Mouse (Mus musculus) midbrain, embryonic 15.5 days (tissue): ENCODE measurements at regions not wholly inside any gene's neighbourhood (a gene's known extent, or its start where the extent isn't known, plus 50 kb on each side); places are given as distances from the start of the nearest gene placed in this dataset.

Experiments used
- ATAC-seq: fragments of 200-750 bp; cut with Nextera tagmentation; replicated peaks from 2 replicates; pipeline ENCODE4 v1.8.0; 2017; ENCODE audit warnings: moderate TSS enrichment
- H3K27ac ChIP-seq: fragments of 300-500 bp; sonication (generic); 2 replicates; pipeline ENCODE4 v1.5.1; 2015; ENCODE audit warnings: mild to moderate bottlenecking, inconsistent platforms
- H3K27me3 ChIP-seq: fragments of 300-500 bp; sonication (generic); replicated peaks from 2 replicates; pipeline ENCODE4 v1.6.1; 2015; ENCODE audit warnings: inconsistent platforms
- H3K36me3 ChIP-seq: fragments of 300-500 bp; sonication (generic); replicated peaks from 2 replicates; pipeline ENCODE4 v1.6.1; 2015; ENCODE audit warnings: inconsistent platforms
- H3K4me1 ChIP-seq: fragments of 300-500 bp; sonication (generic); 2 replicates; pipeline ENCODE4 v1.6.1; 2015; ENCODE audit warnings: inconsistent platforms
- H3K4me2 ChIP-seq: fragments of 300-500 bp; sonication (generic); 2 replicates; pipeline ENCODE4 v1.6.1; 2015; ENCODE audit warnings: inconsistent platforms, mild to moderate bottlenecking, moderate library complexity
- H3K4me3 ChIP-seq: fragments of 300-500 bp; sonication (generic); 2 replicates; pipeline ENCODE4 v1.5.1; 2015; ENCODE audit warnings: mild to moderate bottlenecking, inconsistent platforms
- H3K9ac ChIP-seq: fragments of 300-500 bp; sonication (generic); 2 replicates; pipeline ENCODE4 v1.6.1; 2015; ENCODE audit warnings: mild to moderate bottlenecking, inconsistent platforms
- H3K9me3 ChIP-seq: fragments of 300-500 bp; sonication (generic); 2 replicates; pipeline ENCODE4 v1.6.1; 2016; ENCODE audit warnings: inconsistent platforms
- WGBS: fragments of 180-500 bp; shearing (Covaris S2); methylation state at CpG from one replicate; pipeline ENCODE4 v1.1.7; 2015; ENCODE audit warnings: mixed read lengths; 5-methylcytosine and 5-hydroxymethylcytosine counted together

GRCm38 (mm10) chr16:24092136-24092535, 103.5 kb upstream of the Bcl6 start:
- no peak overlapping the region for H3K9ac ChIP-seq
- no peaks in the 10 kb centered on the region for H3K36me3 ChIP-seq

GRCm38 (mm10) chr16:24090981-24091380, 102.3 kb upstream of the Bcl6 start:
- no peaks in the 10 kb centered on the region for H3K27me3 ChIP-seq
- no peak overlapping the region for H3K4me2 ChIP-seq
- no peak overlapping the region for H3K9ac ChIP-seq
- H3K27ac ChIP-seq: no peak overlapping the region
- no peaks in the 10 kb centered on the region for H3K4me1 ChIP-seq
- H3K9me3 ChIP-seq: no peaks in the 10 kb centered on the region
- no peak overlapping the region for H3K4me3 ChIP-seq
- H3K36me3 ChIP-seq: no peaks in the 10 kb centered on the region
- ATAC-seq: no peak
- 89% methylated on average over 4 of the region's 4 CpGs for WGBS

More at GRCm38 (mm10) chr16:24092136-24092535, 103.5 kb upstream of the Bcl6 start:
- Histone ChIP-seq H3K9me3 (no peaks in the 10 kb centered on the region), H3K4me3 (no peak overlapping the region), H3K4me1 (no peaks in the 10 kb centered on the region), H3K27me3 (no peaks in the 10 kb centered on the region), H3K27ac (no peak overlapping the region), H3K4me2 (no peak overlapping the region)
- WGBS: 79% methylated on average over 4 of the region's 4 CpGs
- no peak for ATAC-seq

GRCm38 (mm10) chr16:24089840-24090762, 101.4 kb upstream of the Bcl6 start:
- WGBS: 93% methylated on average over 11 of the region's 11 CpGs
- no peaks in the 10 kb centered on the region for H3K36me3 ChIP-seq
- H3K4me3 ChIP-seq: no peak overlapping the region
- H3K27ac ChIP-seq: no peak overlapping the region
- no peaks in the 10 kb centered on the region for H3K27me3 ChIP-seq
- no peak for ATAC-seq
- H3K4me1 ChIP-seq: no peaks in the 10 kb centered on the region
- no peak overlapping the region for H3K9ac ChIP-seq
- no peak overlapping the region for H3K4me2 ChIP-seq
- H3K9me3 ChIP-seq: no peaks in the 10 kb centered on the region

- no peaks in the 10 kb centered on the region for H3K27me3 ChIP-seq
- 83% methylated on average over 8 of the region's 8 CpGs for WGBS
- no peaks in the 10 kb centered on the region for H3K4me1 ChIP-seq
- H3K27ac ChIP-seq: no peak overlapping the region
- ATAC-seq: no peak
- H3K9ac ChIP-seq: no peak overlapping the region
- no peak overlapping the region for H3K4me2 ChIP-seq
- H3K4me3 ChIP-seq: no peak overlapping the region
- no peaks in the 10 kb centered on the region for H3K36me3 ChIP-seq
- H3K9me3 ChIP-seq: no peaks in the 10 kb centered on the region
These were observed 95.3 kb upstream of the Bcl6 start for GRCm38 (mm10) chr16:24083966-24084365.

GRCm38 (mm10) chr16:24080471-24080870, 91.8 kb upstream of the Bcl6 start:
- Histone ChIP-seq H3K4me1 (no peaks in the 10 kb centered on the region), H3K36me3 (no peaks in the 10 kb centered on the region), H3K27me3 (no peaks in the 10 kb centered on the region), H3K9me3 (no peaks in the 10 kb centered on the region), H3K4me3 (no peak overlapping the region), H3K9ac (no peak overlapping the region), H3K4me2 (no peak overlapping the region), H3K27ac (no peak overlapping the region)
- ATAC-seq: no peak
- 94% methylated on average over 5 of the region's 5 CpGs for WGBS

GRCm38 (mm10) chr16:24078622-24079021, 90.0 kb upstream of the Bcl6 start:
- no peak overlapping the region for H3K4me3 ChIP-seq
- 88% methylated on average over 1 of the region's 1 CpGs for WGBS
- no peaks in the 10 kb centered on the region for H3K9me3 ChIP-seq
- no peak overlapping the region for H3K27ac ChIP-seq
- no peaks in the 10 kb centered on the region for H3K4me1 ChIP-seq
- H3K27me3 ChIP-seq: no peaks in the 10 kb centered on the region
- H3K4me2 ChIP-seq: no peak overlapping the region
- ATAC-seq: no peak
- H3K9ac ChIP-seq: no peak overlapping the region
- H3K36me3 ChIP-seq: no peaks in the 10 kb centered on the region

- Histone ChIP-seq H3K27me3 (no peaks in the 10 kb centered on the region), H3K9me3 (no peaks in the 10 kb centered on the region), H3K9ac (no peak overlapping the region), H3K4me2 (no peak overlapping the region), H3K4me3 (no peak overlapping the region), H3K4me1 (no peaks in the 10 kb centered on the region), H3K27ac (no peak overlapping the region), H3K36me3 (no peaks in the 10 kb centered on the region)
- no peak for ATAC-seq
- 78% methylated on average over 2 of the region's 2 CpGs for whole genome bisulfite sequencing
These were observed 88.8 kb upstream of the Bcl6 start for GRCm38 (mm10) chr16:24077428-24077827.

- 91% methylated on average over 4 of the region's 4 CpGs for WGBS
- Histone ChIP-seq H3K4me3 (no peak overlapping the region), H3K4me1 (no peaks in the 10 kb centered on the region), H3K9me3 (no peaks in the 10 kb centered on the region), H3K36me3 (no peaks in the 10 kb centered on the region), H3K27ac (no peak overlapping the region), H3K4me2 (no peak overlapping the region), H3K9ac (no peak overlapping the region), H3K27me3 (no peaks in the 10 kb centered on the region)
- no peak for ATAC-seq
These were observed 88.1 kb upstream of the Bcl6 start for GRCm38 (mm10) chr16:24076799-24077136.

- H3K4me2 ChIP-seq: no peak overlapping the region
- no peak overlapping the region for H3K9ac ChIP-seq
- ATAC-seq: no peak
- H3K9me3 ChIP-seq: no peaks in the 10 kb centered on the region
- no peaks in the 10 kb centered on the region for H3K27me3 ChIP-seq
- no peaks in the 10 kb centered on the region for H3K4me1 ChIP-seq
- H3K27ac ChIP-seq: no peak overlapping the region
- H3K4me3 ChIP-seq: no peak overlapping the region
- WGBS: 90% methylated on average over 4 of the region's 4 CpGs
- H3K36me3 ChIP-seq: no peaks in the 10 kb centered on the region
These were observed 87.6 kb upstream of the Bcl6 start for GRCm38 (mm10) chr16:24076109-24076798.

GRCm38 (mm10) chr16:24073613-24074244, 85.1 kb upstream of the Bcl6 start:
- H3K4me3 ChIP-seq: no peak overlapping the region
- no peaks in the 10 kb centered on the region for H3K27me3 ChIP-seq
- no peaks in the 10 kb centered on the region for H3K36me3 ChIP-seq
- no peaks in the 10 kb centered on the region for H3K9me3 ChIP-seq
- ATAC-seq: no peak
- 93% methylated on average over 8 of the region's 8 CpGs for WGBS
- no peaks in the 10 kb centered on the region for H3K4me1 ChIP-seq
- H3K27ac ChIP-seq: no peak overlapping the region
- H3K4me2 ChIP-seq: no peak overlapping the region
- H3K9ac ChIP-seq: no peak overlapping the region

- no peak for ATAC-seq
- Histone ChIP-seq H3K4me3 (no peak overlapping the region), H3K36me3 (no peaks in the 10 kb centered on the region), H3K4me2 (no peak overlapping the region), H3K9ac (no peak overlapping the region), H3K27me3 (no peaks in the 10 kb centered on the region), H3K27ac (no peak overlapping the region), H3K9me3 (no peaks in the 10 kb centered on the region), H3K4me1 (no peaks in the 10 kb centered on the region)
- WGBS: 84% methylated on average over 6 of the region's 6 CpGs
These were observed 84.4 kb upstream of the Bcl6 start for GRCm38 (mm10) chr16:24073065-24073464.

- no peak for ATAC-seq
- Histone ChIP-seq H3K36me3 (no peaks in the 10 kb centered on the region), H3K4me1 (no peaks in the 10 kb centered on the region), H3K9ac (no peak overlapping the region), H3K4me3 (no peak overlapping the region), H3K9me3 (no peaks in the 10 kb centered on the region), H3K27ac (no peak overlapping the region), H3K4me2 (no peak overlapping the region), H3K27me3 (no peaks in the 10 kb centered on the region)
- WGBS: 91% methylated on average over 5 of the region's 5 CpGs
These were observed 80.8 kb upstream of the Bcl6 start for GRCm38 (mm10) chr16:24069411-24069810.
